Mouse (Mus musculus): ENCODE data around the gene Fam19a3.

GRCm38 (mm10) chr3:104820426-104820825 is 38.8 kb upstream of the Fam19a3 start:
- TF ChIP-seq POLR2A (IDR thresholded peaks at IDR 0.05; ENCODE audit: control insufficient read depth, extremely low read depth, insufficient read depth, low read length, poor library complexity): no peak
- no peak for TF ChIP-seq CTCF (IDR thresholded peaks at IDR 0.05; ENCODE audit: borderline replicate concordance, control insufficient read depth, extremely low read depth, insufficient read depth, low read length, poor library complexity)

All from thymus, adult 2 months (tissue).